Mouse (Mus musculus): Measurements from ENCODE around the gene Fam71e2. TPM values are rescaled to one million over a fixed set of nuclear protein-coding genes. Genes with fewer than 3 reads are reported as not detected.
A peak's percentile ranks its signal among the peaks of the same experiment; 100 is the strongest.

Gene Fam71e2
- polyA plus RNA-seq, 1 experiment = not detected

DNA sequence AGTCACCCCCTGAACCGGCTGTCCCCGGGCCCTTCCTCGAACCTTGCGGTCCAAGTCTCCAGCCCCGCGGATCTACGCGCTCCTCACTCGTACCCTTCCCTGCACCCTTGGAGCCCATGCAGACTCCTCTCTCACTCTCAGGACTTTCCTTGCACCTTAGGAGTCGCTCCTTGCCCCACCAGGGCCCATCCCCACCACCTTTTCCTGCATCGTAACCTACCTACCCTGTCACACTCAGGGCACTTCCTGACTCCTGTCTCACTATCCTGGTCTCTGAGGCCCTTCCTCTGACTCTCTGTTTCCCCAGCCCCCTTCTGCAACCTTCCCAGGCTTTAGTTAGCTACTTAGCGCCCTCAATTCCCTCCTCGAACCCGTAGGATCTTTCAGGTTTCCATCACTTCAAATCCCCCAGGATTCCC lies 30.8 kb downstream of the Fam71e2 start:
- H3K36me3 ChIP-seq (replicated peaks; ENCODE audit: low read length) = peaks cover 42% of the 10 kb centered on the region
- no peak for TF ChIP-seq FLI1 (IDR thresholded peaks at IDR 0.05; ENCODE audit: low read length)
- TF ChIP-seq GATA1 (IDR thresholded peaks at IDR 0.05; ENCODE audit: borderline replicate concordance, low read length) = no peak
- H3K4me1 ChIP-seq = peaks cover 53% of the 10 kb centered on the region
- H3K4me3 ChIP-seq (replicated peaks) = peak overlapping the region; percentile 94
- no peaks in the 10 kb centered on the region for H3K27me3 ChIP-seq (replicated peaks)
- H3K9me3 ChIP-seq = no peaks in the 10 kb centered on the region

DNA sequence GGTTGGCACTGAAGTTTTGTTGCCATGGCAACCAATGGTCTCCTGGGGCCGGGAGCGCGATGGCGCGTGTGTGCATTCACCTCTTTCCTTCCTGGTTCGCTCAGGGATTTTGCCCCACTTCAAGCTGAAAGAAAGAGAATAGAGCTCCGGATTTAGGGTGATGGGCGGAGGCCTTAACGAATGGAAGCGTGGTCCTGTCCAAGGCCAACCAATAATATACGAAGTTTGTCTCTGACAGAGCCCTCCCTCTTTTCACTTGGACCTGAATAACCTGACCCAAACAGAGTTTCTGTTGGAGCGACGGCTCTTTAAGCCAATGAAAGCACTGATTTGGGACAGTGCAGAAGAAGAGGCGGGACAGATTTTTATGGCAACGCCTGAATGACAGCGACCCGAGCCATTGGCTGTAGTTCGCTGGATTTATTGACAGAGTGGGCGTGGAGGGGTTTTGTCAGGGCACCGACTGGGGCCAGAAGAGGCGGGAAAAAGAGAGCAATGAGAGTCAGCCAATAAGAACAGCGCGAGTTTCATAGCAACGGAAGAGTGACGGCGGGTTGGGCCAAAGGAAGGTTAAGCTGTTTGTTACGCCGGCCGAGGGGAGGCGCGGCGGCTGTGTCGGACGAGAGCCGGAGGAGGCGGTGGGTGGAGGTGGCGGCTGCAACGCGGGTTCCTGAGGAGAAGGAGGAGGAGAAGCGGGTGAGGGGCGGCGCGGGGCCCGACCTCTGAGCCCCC lies 31.4 kb downstream of the Fam71e2 start, which contains the start of gene Kmt5c:
Gene Kmt5c, plus strand, starts transcription at position 572 of the 732 bp plus-strand sequence.
- no peaks in the 10 kb centered on the region for H3K9me3 ChIP-seq
- TF ChIP-seq FLI1 (IDR thresholded peaks at IDR 0.05; ENCODE audit: low read length) (no peak), GATA1 (IDR thresholded peaks at IDR 0.05; ENCODE audit: borderline replicate concordance, low read length) (no peak)
- H3K27me3 ChIP-seq (replicated peaks) = no peaks in the 10 kb centered on the region
- peaks cover 36% of the 10 kb centered on the region for H3K36me3 ChIP-seq (replicated peaks; ENCODE audit: low read length)
- H3K4me1 ChIP-seq = peaks cover 48% of the 10 kb centered on the region
- peak within 1 kb of the TSS; percentile 94 for H3K4me3 ChIP-seq (replicated peaks)

DNA sequence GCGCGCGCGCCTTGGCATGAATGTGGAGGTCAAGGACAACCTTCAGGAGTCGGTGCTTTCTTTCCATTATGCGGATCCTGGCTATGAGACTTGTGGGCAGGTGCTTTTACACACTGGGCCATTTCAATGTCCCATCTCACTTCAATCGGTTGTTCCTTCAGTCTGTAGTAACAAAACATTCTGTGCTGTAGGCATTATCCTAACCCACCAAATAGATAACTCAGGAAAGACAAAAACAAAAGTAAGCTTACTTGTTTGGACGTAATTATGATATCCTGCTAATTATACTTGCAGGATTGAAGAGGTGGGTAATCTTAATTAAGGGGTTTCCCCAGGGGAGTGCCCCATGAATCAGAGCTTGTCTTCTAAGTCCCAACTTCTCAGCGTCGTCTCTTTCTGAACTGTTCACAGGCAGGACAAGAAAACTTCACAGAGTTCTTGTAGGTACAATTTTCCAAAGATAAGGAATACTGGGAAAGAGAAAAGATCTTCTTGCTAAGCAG lies 32.0 kb downstream of the Fam71e2 start:
- peaks cover 42% of the 10 kb centered on the region for H3K4me1 ChIP-seq
- peaks cover 30% of the 10 kb centered on the region for H3K36me3 ChIP-seq (replicated peaks; ENCODE audit: low read length)
- TF ChIP-seq FLI1 (IDR thresholded peaks at IDR 0.05; ENCODE audit: low read length) = no peak
- TF ChIP-seq GATA1 (IDR thresholded peaks at IDR 0.05; ENCODE audit: borderline replicate concordance, low read length) = no peak
- no peaks in the 10 kb centered on the region for H3K27me3 ChIP-seq (replicated peaks)
- H3K4me3 ChIP-seq (replicated peaks) = peak overlapping the region; percentile 94
- H3K9me3 ChIP-seq = no peaks in the 10 kb centered on the region

DNA sequence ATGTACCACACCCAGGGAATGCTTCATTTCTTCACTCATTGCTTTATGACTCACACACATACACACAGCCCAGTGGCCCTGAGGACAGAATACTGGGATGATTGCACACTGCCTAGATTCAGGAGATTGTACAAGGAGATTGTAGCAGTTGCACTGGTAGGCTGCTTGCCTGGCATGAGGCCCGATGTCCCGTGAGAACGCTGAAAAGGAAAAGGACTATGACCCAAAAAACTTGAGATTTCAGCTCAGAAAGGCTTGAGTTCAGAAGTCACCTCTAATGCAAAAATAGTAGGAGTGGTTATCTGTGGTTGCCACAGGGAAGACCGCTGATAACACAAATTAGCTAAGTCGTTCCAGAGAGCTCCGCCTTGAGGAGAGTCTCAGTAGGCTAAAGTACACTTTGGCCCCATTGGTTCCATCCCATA lies 38.1 kb downstream of the Fam71e2 start:
- Histone ChIP-seq H3K9me3 (no peaks in the 10 kb centered on the region), H3K27me3 (replicated peaks) (no peaks in the 10 kb centered on the region), H3K36me3 (replicated peaks; ENCODE audit: low read length) (no peaks in the 10 kb centered on the region), H3K4me3 (replicated peaks) (no peak overlapping the region), H3K4me1 (peaks cover 12% of the 10 kb centered on the region)
- TF ChIP-seq GATA1 (IDR thresholded peaks at IDR 0.05; ENCODE audit: borderline replicate concordance, low read length) (no peak), FLI1 (IDR thresholded peaks at IDR 0.05; ENCODE audit: low read length) (no peak)

DNA sequence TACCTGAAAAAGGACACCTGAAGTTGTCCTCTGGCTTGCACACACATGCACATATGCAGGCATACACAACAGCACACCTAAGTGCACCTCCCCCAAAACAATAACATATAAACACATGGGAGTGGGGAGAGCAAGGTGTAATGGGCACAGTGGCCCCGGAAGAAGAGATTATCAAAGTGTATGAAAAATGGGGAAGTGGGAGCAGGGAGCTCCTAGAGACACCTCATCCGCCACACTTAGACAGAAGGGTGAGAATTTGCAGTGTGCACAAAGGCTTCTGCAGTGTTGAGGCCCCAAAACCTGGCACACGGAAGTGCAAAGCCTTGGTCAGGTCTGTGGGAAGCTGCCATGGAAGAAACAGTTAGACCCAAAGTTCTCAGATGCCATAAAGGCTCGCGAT lies 40.0 kb downstream of the Fam71e2 start:
- Histone ChIP-seq H3K9me3 (no peaks in the 10 kb centered on the region), H3K27me3 (replicated peaks) (no peaks in the 10 kb centered on the region), H3K4me3 (replicated peaks) (no peak overlapping the region), H3K4me1 (peaks cover 12% of the 10 kb centered on the region), H3K36me3 (replicated peaks; ENCODE audit: low read length) (no peaks in the 10 kb centered on the region)
- TF ChIP-seq FLI1 (IDR thresholded peaks at IDR 0.05; ENCODE audit: low read length) = no peak
- no peak for TF ChIP-seq GATA1 (IDR thresholded peaks at IDR 0.05; ENCODE audit: borderline replicate concordance, low read length)

GRCm38 (mm10) chr7:4725169-4725568 lies 45.9 kb downstream of the Fam71e2 start, which contains the start of gene Tmem150b:
Gene Tmem150b (minus strand): TSS chr7:4725249.
- peak within 1 kb of the TSS; percentile 86 for H3K4me3 ChIP-seq (replicated peaks)
- no peak for TF ChIP-seq GATA1 (IDR thresholded peaks at IDR 0.05; ENCODE audit: borderline replicate concordance, low read length)
- no peak for TF ChIP-seq FLI1 (IDR thresholded peaks at IDR 0.05; ENCODE audit: low read length)
- H3K36me3 ChIP-seq (replicated peaks; ENCODE audit: low read length) = no peaks in the 10 kb centered on the region
- peaks cover 24% of the 10 kb centered on the region for H3K4me1 ChIP-seq
- H3K9me3 ChIP-seq = no peaks in the 10 kb centered on the region
- no peaks in the 10 kb centered on the region for H3K27me3 ChIP-seq (replicated peaks)

GRCm38 (mm10) chr7:4724359-4724758 lies 46.7 kb downstream of the Fam71e2 start:
- TF ChIP-seq GATA1 (IDR thresholded peaks at IDR 0.05; ENCODE audit: borderline replicate concordance, low read length) (no peak), FLI1 (IDR thresholded peaks at IDR 0.05; ENCODE audit: low read length) (no peak)
- peak overlapping the region; percentile 86 for H3K4me3 ChIP-seq (replicated peaks)
- no peaks in the 10 kb centered on the region for H3K9me3 ChIP-seq
- H3K27me3 ChIP-seq (replicated peaks) = no peaks in the 10 kb centered on the region
- H3K36me3 ChIP-seq (replicated peaks; ENCODE audit: low read length) = no peaks in the 10 kb centered on the region
- peaks cover 27% of the 10 kb centered on the region for H3K4me1 ChIP-seq

GRCm38 (mm10) chr7:4723508-4723907 lies 47.6 kb downstream of the Fam71e2 start:
- no peak for TF ChIP-seq FLI1 (IDR thresholded peaks at IDR 0.05; ENCODE audit: low read length)
- TF ChIP-seq GATA1 (IDR thresholded peaks at IDR 0.05; ENCODE audit: borderline replicate concordance, low read length) = no peak

GRCm38 (mm10) chr7:4719276-4719675 lies 51.8 kb downstream of the Fam71e2 start:
- peaks cover 13% of the 10 kb centered on the region for H3K4me1 ChIP-seq
- no peaks in the 10 kb centered on the region for H3K27me3 ChIP-seq (replicated peaks)
- TF ChIP-seq GATA1 (IDR thresholded peaks at IDR 0.05; ENCODE audit: borderline replicate concordance, low read length) = no peak
- no peak for TF ChIP-seq FLI1 (IDR thresholded peaks at IDR 0.05; ENCODE audit: low read length)
- H3K4me3 ChIP-seq (replicated peaks) = no peak overlapping the region
- no peaks in the 10 kb centered on the region for H3K9me3 ChIP-seq
- no peaks in the 10 kb centered on the region for H3K36me3 ChIP-seq (replicated peaks; ENCODE audit: low read length)

More at GRCm38 (mm10) chr7:4723508-4723907, 47.6 kb downstream of the Fam71e2 start:
- no peaks in the 10 kb centered on the region for H3K36me3 ChIP-seq (replicated peaks; ENCODE audit: low read length)
- no peaks in the 10 kb centered on the region for H3K9me3 ChIP-seq
- peak overlapping the region; percentile 86 for H3K4me3 ChIP-seq (replicated peaks)
- no peaks in the 10 kb centered on the region for H3K27me3 ChIP-seq (replicated peaks)
- H3K4me1 ChIP-seq = peaks cover 27% of the 10 kb centered on the region

- peaks cover 15% of the 10 kb centered on the region for H3K4me1 ChIP-seq
Observed at GRCm38 (mm10) chr7:4716955-4717354, 54.1 kb downstream of the Fam71e2 start.

More at GRCm38 (mm10) chr7:4716955-4717354, 54.1 kb downstream of the Fam71e2 start:
- no peaks in the 10 kb centered on the region for H3K27me3 ChIP-seq (replicated peaks)
- H3K36me3 ChIP-seq (replicated peaks; ENCODE audit: low read length) = no peaks in the 10 kb centered on the region
- TF ChIP-seq FLI1 (IDR thresholded peaks at IDR 0.05; ENCODE audit: low read length) (no peak), GATA1 (IDR thresholded peaks at IDR 0.05; ENCODE audit: borderline replicate concordance, low read length) (no peak)
- no peaks in the 10 kb centered on the region for H3K9me3 ChIP-seq
- H3K4me3 ChIP-seq (replicated peaks) = no peak overlapping the region
